Mouse (Mus musculus): ENCODE measurements around the gene Dand5.

Dand5 gene

GRCm38 (mm10) chr8:84765629-84766028 is 57.0 kb downstream of the Dand5 start:
- TF ChIP-seq POU5F1 (IDR thresholded peaks at IDR 0.05; ENCODE audit: borderline replicate concordance, low read length): no peak
- TF ChIP-seq NANOG (IDR thresholded peaks at IDR 0.05; ENCODE audit: borderline replicate concordance, low read length): no peak
- TF ChIP-seq CTCF (conservative IDR thresholded peaks at IDR 0.05; ENCODE audit: low read length): no peak
- Histone ChIP-seq H3K4me1 (replicated peaks; ENCODE audit: low read depth, low read length) (no peaks in the 10 kb centered on the region), H3K27me3 (ENCODE audit: insufficient read depth, low read length) (peaks cover 88% of the 10 kb centered on the region), H3K4me3 (replicated peaks; ENCODE audit: low read length) (no peak overlapping the region), H3K36me3 (ENCODE audit: insufficient read depth, low read length) (no peaks in the 10 kb centered on the region), H3K9me3 (ENCODE audit: low read length) (no peaks in the 10 kb centered on the region)
